Mouse (Mus musculus): ENCODE data around the gene Aff3.
A peak's percentile ranks its signal among the peaks of the same experiment; 100 is the strongest.

Gene Aff3

DNA sequence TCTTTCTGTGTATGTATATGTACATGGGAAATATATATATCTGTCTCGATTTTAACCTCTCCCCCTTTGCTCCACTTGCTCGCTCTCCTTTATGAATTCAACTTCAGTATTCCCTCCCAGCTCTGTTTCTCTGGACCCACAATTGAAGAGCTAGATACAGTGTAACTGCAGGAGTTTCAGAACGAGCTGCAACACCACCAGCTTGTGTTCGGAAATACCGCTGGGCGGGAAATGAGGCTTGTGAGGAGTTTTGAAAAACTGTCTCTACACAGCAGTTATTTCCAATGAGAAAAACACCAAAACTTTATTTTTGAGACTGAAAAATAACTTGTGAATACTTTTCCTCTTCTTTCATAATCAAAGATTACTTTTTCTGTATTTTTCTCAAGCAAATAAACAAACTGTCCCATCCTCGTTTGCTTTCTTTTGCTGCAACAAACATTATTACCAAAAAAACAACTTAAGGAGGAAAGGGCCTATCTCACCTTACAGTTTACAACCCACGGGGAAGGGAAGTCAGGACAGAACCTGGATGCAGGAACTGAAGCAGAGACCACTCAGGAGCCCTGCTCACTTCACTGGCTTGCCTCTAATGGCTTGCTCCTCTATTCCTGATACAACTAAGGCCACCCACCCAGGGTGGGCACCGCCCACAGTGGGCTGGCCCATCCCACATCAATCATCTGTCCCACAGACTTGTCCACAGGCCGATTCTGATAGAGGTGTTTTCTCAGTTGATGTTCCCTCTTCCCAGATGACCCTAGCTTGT, 533.9 kb downstream of the Aff3 start:
- DNase-seq (ENCODE audit: extremely low read depth, insufficient read length, low spot score): peak; percentile 47

DNA sequence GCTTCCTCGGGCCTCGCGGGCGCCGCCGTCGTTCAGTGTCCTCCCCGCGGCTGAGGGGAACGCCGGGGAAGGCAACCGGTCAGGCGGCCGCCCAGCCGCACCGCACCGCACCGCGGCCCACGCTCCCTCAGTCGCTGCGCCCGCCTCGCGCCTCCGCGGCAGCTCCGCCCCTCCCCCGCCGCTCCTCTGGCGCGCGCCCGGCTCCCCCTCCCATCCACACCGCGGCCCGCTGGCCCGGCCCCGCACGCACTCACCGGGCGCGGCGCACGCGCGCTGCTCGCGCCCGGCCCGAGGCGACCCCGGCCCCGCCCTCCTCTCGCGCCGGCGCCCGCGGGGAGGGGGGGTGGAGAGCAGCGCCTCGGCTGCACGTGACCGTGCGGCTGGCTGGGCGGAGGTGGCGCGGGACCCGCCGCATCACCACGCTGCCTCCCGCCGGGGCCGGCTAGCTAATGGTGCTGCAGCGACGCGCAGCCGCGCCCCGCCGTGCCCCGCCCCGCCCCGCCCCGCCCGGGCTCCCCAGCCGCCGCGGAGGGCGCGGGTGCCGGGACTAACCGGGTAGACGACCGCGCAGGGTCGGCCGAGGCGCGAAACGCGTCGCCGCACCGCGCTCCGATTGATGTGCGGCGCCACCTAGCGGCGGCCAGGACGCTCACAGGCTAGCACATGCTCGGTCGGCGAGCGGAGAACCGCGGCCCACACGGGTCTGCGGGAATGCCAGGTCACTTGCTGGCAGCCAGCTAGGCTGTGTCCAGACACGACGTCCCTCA, 535.1 kb downstream of the Aff3 start, which contains the start of gene Rev1:
Gene Rev1 (minus strand): TSS at position 301 of the 767 bp plus-strand sequence.
- DNase-seq (ENCODE audit: extremely low read depth, insufficient read length, low spot score): peak; percentile 91

DNA sequence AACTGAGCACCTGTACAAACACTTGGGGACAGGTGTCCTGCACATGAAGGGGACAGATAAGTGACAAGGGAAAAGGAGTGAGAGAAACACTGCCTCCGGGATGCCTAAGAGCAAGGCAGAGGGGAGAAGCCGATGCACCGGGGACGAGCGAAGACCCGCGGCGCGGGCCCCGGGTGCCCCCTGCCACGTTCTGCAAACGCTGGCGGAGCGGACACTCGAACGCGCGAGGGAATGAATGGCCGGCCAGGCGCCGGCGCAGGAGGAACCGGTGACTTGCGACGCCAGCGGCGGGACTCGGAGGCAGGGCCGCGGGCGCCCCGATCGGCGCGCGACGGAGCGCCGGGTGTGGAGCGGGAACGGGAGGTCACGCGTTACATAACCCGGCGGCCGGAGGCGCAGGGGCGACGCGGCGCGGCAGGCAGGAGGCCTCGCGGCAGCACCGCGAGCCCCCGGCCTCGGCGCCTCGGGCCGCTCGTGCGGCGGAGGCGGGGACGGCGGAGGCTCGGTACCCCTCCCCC, 535.8 kb downstream of the Aff3 start:
- DNase-seq (ENCODE audit: extremely low read depth, insufficient read length, low spot score): peak; percentile 70

Measured in 3134 (cell line).